Mouse (Mus musculus) stomach, postnatal 0 days (tissue): Measurements from ENCODE around the gene Ppp2r2c. TPM values are rescaled to one million over a fixed set of nuclear protein-coding genes. Genes with fewer than 3 reads are reported as not detected.

ENCODE experiments used
- ATAC-seq: fragments of 200-750 bp; cut with Nextera tagmentation; 2 replicates; pipeline ENCODE4 v1.8.0; 2017; ENCODE audit not compliant: low FRiP score, low TSS enrichment
- DNase-seq: peaks from one replicate; pipeline ENCODE4 v3.0.0-alpha.2; 2016; ENCODE audit warnings: low spot score
- H3K27ac ChIP-seq: fragments of 300-500 bp; sonication (generic); replicated peaks from 2 replicates; pipeline ENCODE4 v1.5.1; 2014; ENCODE audit warnings: mild to moderate bottlenecking, control low read depth
- H3K27me3 ChIP-seq: fragments of 300-500 bp; sonication (generic); 2 replicates; pipeline ENCODE4 v1.6.1; 2014; ENCODE audit warnings: low read length; ENCODE audit not compliant: control insufficient read depth, insufficient read depth
- H3K36me3 ChIP-seq: fragments of 300-500 bp; sonication (generic); 2 replicates; pipeline ENCODE4 v1.6.1; 2014; ENCODE audit warnings: low read length, mixed read lengths; ENCODE audit not compliant: control insufficient read depth, insufficient read depth
- H3K4me1 ChIP-seq: fragments of 300-500 bp; sonication (generic); replicated peaks from 2 replicates; pipeline ENCODE4 v1.6.1; 2014; ENCODE audit warnings: antibody characterized with exemption; ENCODE audit not compliant: control insufficient read depth, insufficient read depth
- H3K4me2 ChIP-seq: fragments of 300-500 bp; sonication (generic); replicated peaks from 2 replicates; pipeline ENCODE4 v1.6.1; 2014; ENCODE audit warnings: low read depth, mild to moderate bottlenecking, control low read depth, moderate library complexity
- H3K4me3 ChIP-seq: fragments of 300-500 bp; sonication (generic); 2 replicates; pipeline ENCODE4 v1.5.1; 2014; ENCODE audit warnings: low read depth, low read length, control low read depth
- H3K9ac ChIP-seq: fragments of 300-500 bp; sonication (generic); 2 replicates; pipeline ENCODE4 v1.6.1; 2014; ENCODE audit warnings: mild to moderate bottlenecking, low read length, control low read depth, mixed read lengths
- H3K9me3 ChIP-seq: fragments of 300-500 bp; sonication (generic); 2 replicates; pipeline ENCODE4 v1.6.1; 2016; ENCODE audit warnings: low read length; ENCODE audit not compliant: control insufficient read depth
- CTCF ChIP-seq: IDR thresholded peaks from 2 replicates; pipeline ENCODE4 v1.5.1; 2016; ENCODE audit warnings: antibody characterized with exemption, low read depth, mild to moderate bottlenecking, moderate library complexity
- EP300 ChIP-seq: optimal IDR thresholded peaks from 2 replicates; pipeline ENCODE3; 2016; ENCODE audit warnings: antibody characterized with exemption
- WGBS: fragments of 180-500 bp; shearing (Covaris S2); extraction: QIAGEN DNeasy Blood & Tissue Kit; methylation state at CpG from one replicate; pipeline ENCODE4 v1.1.7; 2014; 5-methylcytosine and 5-hydroxymethylcytosine counted together
- polyA plus RNA-seq: library from polyadenylated mRNA; unstranded; fragments of >200 nt; fragmentation: Nextera tagmentation; extraction: Ambion mirVana; gene quantifications from 2 replicates; pipeline ENCODE4 v1.2.1, GENCODE M21; 2015

The Ppp2r2c gene
- polyA plus RNA-seq, 1 experiment from 2014 or later, result 0.93 TPM

DNA sequence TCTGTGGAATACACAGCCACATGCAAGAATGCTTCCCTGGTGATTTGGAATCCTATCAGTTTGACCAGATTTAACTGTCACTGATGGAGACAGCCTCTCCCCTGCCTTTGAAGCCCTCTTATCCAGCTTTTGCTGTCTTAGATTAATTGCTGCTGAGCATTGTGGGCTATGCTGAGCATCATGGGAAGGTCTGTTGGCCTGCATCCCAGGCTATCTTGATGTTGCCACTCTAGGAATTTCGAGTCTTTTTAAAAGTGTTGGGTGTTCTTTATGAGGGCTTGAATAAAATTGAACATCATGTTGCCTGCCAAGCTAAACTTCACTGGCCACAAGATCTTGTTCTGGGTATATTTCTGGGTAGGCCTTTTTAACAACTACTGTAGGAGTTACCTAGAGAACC is 16.8 kb downstream of the Ppp2r2c start:
- Histone ChIP-seq H3K4me3 (no peak overlapping the region), H3K9me3 (no peaks in the 10 kb centered on the region), H3K27ac (no peak overlapping the region), H3K4me2 (no peak overlapping the region), H3K27me3 (no peaks in the 10 kb centered on the region; the same call in 1 of the 2 replicates), H3K36me3 (no peaks in the 10 kb centered on the region), H3K9ac (no peak overlapping the region), H3K4me1 (no peaks in the 10 kb centered on the region)
- TF ChIP-seq EP300, result no peak
- TF ChIP-seq CTCF, result no peak
- ATAC-seq (no peak), DNase-seq (no peak)
- WGBS, result 56% methylated on average over 1 of the region's 1 CpGs

DNA sequence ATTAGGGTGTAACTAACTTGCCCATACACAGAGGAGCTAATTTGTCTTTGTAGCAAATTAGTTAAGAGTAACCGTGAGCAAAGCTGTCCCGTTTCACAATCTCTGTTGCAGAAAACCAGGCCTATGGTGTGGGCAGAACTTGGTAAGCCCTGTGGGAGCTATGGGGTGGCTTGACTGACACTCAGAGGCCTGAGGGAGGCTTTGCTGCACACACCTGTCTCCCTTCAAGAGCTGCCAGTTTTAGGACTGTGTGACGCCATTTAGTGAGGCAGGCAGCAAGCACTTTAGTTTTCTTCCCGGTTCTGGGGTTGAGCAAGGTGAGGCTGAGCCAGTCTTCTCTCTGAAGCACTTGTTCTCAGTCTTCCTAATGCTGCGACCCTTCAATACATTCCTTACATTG is 17.3 kb downstream of the Ppp2r2c start:
- no peaks in the 10 kb centered on the region; the same call in 1 of the 2 replicates for H3K27me3 ChIP-seq
- no peak overlapping the region for H3K4me3 ChIP-seq
- H3K27ac ChIP-seq, result no peak overlapping the region
- DNase-seq, result no peak
- 65% methylated on average over 5 of the region's 5 CpGs for whole genome bisulfite sequencing
- H3K4me1 ChIP-seq, result no peaks in the 10 kb centered on the region
- H3K36me3 ChIP-seq, result no peaks in the 10 kb centered on the region
- H3K9me3 ChIP-seq, result no peaks in the 10 kb centered on the region
- ATAC-seq, result no peak
- TF ChIP-seq EP300 (no peak), CTCF (no peak)
- H3K9ac ChIP-seq, result no peak overlapping the region
- H3K4me2 ChIP-seq, result no peak overlapping the region

DNA sequence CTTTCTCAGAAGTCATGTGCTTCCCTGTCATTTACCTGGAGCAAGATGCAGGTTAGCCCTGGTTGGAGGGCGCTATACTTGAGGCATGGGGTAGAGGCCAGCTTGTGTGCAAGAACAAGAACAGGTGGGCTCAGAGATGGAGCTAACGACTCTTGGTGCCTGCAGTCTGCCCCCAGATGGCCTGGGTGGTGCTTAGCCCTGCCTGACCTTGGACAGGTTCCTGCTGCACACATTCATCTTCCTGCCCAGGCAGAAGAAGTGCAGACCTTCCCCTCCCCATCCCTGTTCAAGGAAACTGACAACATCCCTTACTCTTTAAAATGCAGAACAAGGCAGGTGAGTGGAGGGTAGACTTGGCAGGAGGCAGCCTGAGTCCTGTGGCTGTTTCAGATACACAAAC is 18.0 kb downstream of the Ppp2r2c start:
- WGBS, result 50% methylated on average over 2 of the region's 2 CpGs
- no peak overlapping the region for H3K4me3 ChIP-seq
- no peak overlapping the region for H3K9ac ChIP-seq
- H3K36me3 ChIP-seq, result no peaks in the 10 kb centered on the region
- no peak overlapping the region for H3K27ac ChIP-seq
- H3K4me1 ChIP-seq, result no peaks in the 10 kb centered on the region
- ATAC-seq (no peak), DNase-seq (no peak)
- no peak overlapping the region for H3K4me2 ChIP-seq
- H3K27me3 ChIP-seq, result no peaks in the 10 kb centered on the region
- H3K9me3 ChIP-seq, result no peaks in the 10 kb centered on the region
- no peak for TF ChIP-seq EP300

DNA sequence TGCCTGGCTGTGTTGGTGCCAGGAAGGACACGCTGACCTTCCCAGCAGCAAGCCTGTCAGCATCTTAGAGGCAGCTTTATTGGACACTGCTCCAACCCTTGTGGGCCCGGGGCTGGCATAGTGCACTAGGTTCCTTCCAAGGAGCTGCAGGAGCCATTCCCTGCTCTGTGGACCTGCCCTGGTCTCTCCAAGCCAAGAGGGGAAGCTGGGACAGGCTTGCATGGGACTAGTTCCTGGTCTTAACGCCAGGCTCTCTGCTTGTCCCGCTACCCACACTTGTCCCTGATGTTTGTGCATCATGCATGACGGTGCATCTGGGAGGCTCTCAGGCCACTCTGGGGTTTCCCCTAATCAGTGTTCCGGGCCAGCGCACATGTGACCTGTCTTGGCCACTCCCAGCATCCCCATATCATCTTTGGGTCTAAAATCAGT is 18.6 kb downstream of the Ppp2r2c start:
- Histone ChIP-seq H3K27ac (no peak overlapping the region), H3K9me3 (no peaks in the 10 kb centered on the region), H3K36me3 (no peaks in the 10 kb centered on the region), H3K4me3 (no peak overlapping the region), H3K27me3 (no peaks in the 10 kb centered on the region), H3K4me2 (no peak overlapping the region), H3K9ac (no peak overlapping the region), H3K4me1 (no peaks in the 10 kb centered on the region)
- TF ChIP-seq EP300, result no peak
- TF ChIP-seq CTCF, result no peak
- DNase-seq (no peak), ATAC-seq (no peak)
- 72% methylated on average over 7 of the region's 7 CpGs for WGBS

DNA sequence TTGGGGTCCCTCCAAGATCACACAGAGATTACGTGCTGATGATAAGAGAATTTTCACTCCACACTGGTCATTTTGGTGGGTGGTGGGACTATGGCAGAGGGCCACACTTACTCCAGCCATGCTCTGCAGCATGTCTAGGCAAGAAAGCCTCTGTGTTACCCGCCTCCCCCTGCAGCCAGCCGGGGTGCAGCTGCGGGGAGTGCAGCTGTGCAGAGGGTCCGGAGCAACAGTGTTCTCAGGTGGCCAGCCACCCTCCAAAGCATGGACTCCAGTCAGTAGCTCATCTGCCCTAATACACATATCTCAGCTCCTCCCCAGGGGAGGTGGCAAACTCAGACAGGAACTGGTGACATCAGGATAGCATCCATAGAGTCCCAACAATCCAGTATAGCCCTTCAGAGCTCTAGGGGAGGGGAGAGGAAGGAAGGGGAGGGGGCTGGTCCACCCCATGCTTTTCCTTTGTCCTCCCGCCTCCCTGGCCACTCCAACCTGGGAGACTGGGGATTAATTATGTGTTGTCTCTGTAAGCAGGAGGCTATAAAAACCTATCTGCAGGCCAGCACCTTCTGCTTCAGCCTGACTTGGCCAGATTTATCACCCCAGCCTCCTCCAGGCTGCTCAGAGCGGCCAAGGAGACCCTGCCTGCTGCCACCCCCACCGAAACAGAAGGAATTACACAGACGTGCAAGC is 19.1 kb downstream of the Ppp2r2c start:
- WGBS, result 37% methylated on average over 9 of the region's 9 CpGs
- Histone ChIP-seq H3K36me3 (no peaks in the 10 kb centered on the region), H3K27ac (no peak overlapping the region), H3K4me3 (no peak overlapping the region), H3K27me3 (no peaks in the 10 kb centered on the region), H3K4me2 (no peak overlapping the region), H3K4me1 (no peaks in the 10 kb centered on the region), H3K9ac (no peak overlapping the region), H3K9me3 (no peaks in the 10 kb centered on the region)
- ATAC-seq (no peak; the same call in 1 of the 2 replicates), DNase-seq (no peak)
- TF ChIP-seq EP300 (no peak), CTCF (no peak)

DNA sequence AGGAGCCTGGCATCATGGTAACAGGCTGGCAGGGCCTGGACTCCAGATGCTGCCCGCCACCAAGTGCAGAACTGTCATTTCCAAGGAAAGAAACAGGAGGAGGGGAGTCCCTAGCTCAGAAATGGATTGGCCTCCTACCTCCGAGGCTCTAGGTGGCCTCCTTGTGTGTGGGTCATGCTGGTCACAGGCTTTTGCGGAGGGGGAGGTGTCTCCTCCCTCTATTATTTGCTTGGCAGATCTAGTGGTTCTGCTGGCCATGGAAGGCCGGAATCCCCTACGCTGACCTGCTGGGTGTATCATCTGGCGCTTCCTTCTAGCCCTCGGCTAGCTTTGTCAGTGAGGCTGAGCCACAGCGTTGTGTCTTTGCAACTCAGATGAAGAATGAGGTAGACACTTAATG is 20.2 kb downstream of the Ppp2r2c start:
- no peak for ATAC-seq
- 73% methylated on average over 8 of the region's 8 CpGs for WGBS
- TF ChIP-seq EP300 (no peak), CTCF (no peak)

More for the DNA sequence above, 20.2 kb downstream of the Ppp2r2c start:
- Histone ChIP-seq H3K4me3 (no peak overlapping the region), H3K36me3 (no peaks in the 10 kb centered on the region), H3K4me1 (no peaks in the 10 kb centered on the region), H3K9me3 (no peaks in the 10 kb centered on the region), H3K4me2 (no peak overlapping the region), H3K9ac (no peak overlapping the region), H3K27ac (no peak overlapping the region), H3K27me3 (no peaks in the 10 kb centered on the region)
- no peak for DNase-seq
